Mouse (Mus musculus) stomach, postnatal 0 days (tissue): ENCODE results near the gene Dusp7.

Source experiments
- CTCF ChIP-seq: IDR thresholded peaks from 2 replicates; pipeline ENCODE4 v1.5.1; 2016; ENCODE audit warnings: antibody characterized with exemption, low read depth, mild to moderate bottlenecking, moderate library complexity
- EP300 ChIP-seq: optimal IDR thresholded peaks from 2 replicates; pipeline ENCODE3; 2016; ENCODE audit warnings: antibody characterized with exemption

DNA sequence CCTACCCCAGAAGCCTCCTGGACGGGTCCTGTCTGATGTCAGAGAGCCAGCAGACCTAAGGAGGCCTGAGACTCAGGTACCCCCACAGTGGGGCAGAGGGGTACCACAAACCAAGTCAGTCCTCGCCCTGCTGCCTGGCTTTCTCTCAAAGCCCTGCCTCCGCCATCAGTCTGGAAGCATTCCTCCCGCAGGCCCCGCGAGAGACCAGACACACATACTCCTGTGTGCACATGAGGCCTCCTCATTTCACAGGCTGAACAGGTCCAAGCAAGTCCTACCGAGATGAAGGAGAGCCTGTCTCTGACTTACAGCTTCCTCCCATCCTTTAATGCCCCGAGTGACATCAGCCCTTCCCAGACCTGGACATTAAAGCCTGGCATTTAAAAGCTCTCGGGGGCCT lies 10.3 kb downstream of the Dusp7 start:
- no peak for TF ChIP-seq CTCF
- no peak for TF ChIP-seq EP300
